Mouse (Mus musculus) cerebellum, adult 2 months (tissue): ENCODE measurements around the gene Acbd6. TPM values are rescaled to one million over a fixed set of nuclear protein-coding genes. Genes with fewer than 3 reads are reported as not detected.

Experiments
- DNase-seq, 2 experiments: peaks; one replicate each; pipeline ENCODE4 v3.0.0; 2021
- H3K27ac ChIP-seq: fragments of 200-500 bp; 2 replicates; pipeline ENCODE4 v1.5.1; 2012; ENCODE audit warnings: low read length, control low read depth, inconsistent platforms; ENCODE audit not compliant: insufficient read depth
- H3K27me3 ChIP-seq: fragments of 200-500 bp; 2 replicates; pipeline ENCODE4 v1.6.1; 2012; ENCODE audit warnings: inconsistent platforms, mild to moderate bottlenecking, low read length, moderate library complexity; ENCODE audit not compliant: control insufficient read depth, insufficient read depth
- H3K4me1 ChIP-seq: fragments of 200-500 bp; 2 replicates; pipeline ENCODE4 v1.6.1; 2011; ENCODE audit warnings: low read length; ENCODE audit not compliant: control insufficient read depth, insufficient read depth
- H3K4me3 ChIP-seq: fragments of 200-500 bp; replicated peaks from 2 replicates; pipeline ENCODE3; 2011; ENCODE audit warnings: mild to moderate bottlenecking, low read depth, low read length, control low read depth; ENCODE audit not compliant: insufficient read depth
- CTCF ChIP-seq: fragments of 200-500 bp; IDR thresholded peaks from 2 replicates; pipeline ENCODE4 v1.5.1; 2011; ENCODE audit warnings: low read depth, mild to moderate bottlenecking, control low read depth, low read length, moderate library complexity, borderline replicate concordance; ENCODE audit not compliant: insufficient read depth
- POLR2A ChIP-seq: fragments of 200-500 bp; IDR thresholded peaks from 2 replicates; pipeline ENCODE4 v1.6.1; 2011; ENCODE audit warnings: low read length, control low read depth, borderline replicate concordance; ENCODE audit not compliant: insufficient read depth
- WGBS: fragments of 180-500 bp; shearing (Covaris S2); methylation state at CpG from one replicate; pipeline ENCODE4 v1.1.7; 2018; 5-methylcytosine and 5-hydroxymethylcytosine counted together
- polyA plus RNA-seq: library from polyadenylated mRNA; depleted of rRNA; stranded (reverse); fragments of >200 nt; gene quantifications from 2 replicates; pipeline ENCODE4 v1.2.3, GENCODE M21; 2012

Acbd6 gene
- polyA plus RNA-seq, 1 experiment = 85.0 TPM

DNA sequence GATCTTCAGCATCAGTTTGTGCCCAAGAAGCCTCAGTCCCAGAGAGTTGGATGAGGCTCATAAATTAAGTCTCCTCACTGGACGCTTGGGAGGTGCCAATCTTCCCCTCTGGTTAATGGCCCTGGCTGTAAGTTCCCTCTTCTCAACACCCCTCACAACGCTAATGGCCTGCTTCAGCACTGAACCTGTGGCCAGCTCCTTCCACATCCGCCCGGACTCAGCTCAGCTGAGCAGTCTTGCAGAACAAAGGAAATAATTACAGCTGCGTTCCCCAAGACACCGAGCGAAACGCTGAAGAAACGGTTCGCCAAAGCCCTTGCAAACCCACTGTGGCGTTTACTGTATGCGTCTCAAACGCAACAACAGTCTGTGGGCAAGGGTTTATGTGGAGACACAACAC, 164.3 kb downstream of the Acbd6 start:
- no peak for DNase-seq
- Histone ChIP-seq H3K27me3 (no peaks in the 10 kb centered on the region; the same call in 1 of the 2 replicates), H3K27ac (no peak overlapping the region), H3K4me1 (no peaks in the 10 kb centered on the region), H3K4me3 (no peak overlapping the region)
- 3% methylated on average over 13 of the region's 13 CpGs for WGBS
- no peak for TF ChIP-seq CTCF
- no peak for TF ChIP-seq POLR2A

DNA sequence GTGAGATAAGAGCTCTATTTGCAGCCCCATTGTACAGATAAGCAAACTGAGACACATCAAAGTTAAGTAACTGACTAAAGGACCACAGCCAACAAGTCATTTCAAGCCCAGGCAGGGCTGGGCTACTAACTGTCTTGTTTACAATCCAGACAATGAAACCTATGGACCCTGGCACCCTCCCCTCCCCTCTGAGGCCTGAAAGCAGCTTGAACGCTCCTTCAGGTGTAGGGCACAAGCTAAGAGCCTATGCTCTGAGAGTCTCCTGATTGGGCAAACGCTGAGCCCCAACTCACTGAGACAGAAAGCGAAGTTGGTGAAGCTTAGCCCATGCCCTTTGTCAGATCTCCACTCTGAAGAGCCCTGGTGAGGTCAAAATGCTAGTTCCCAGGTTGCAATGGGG, 166.4 kb downstream of the Acbd6 start:
- WGBS = 83% methylated on average over 3 of the region's 3 CpGs
- Histone ChIP-seq H3K27ac (no peak overlapping the region), H3K4me1 (no peaks in the 10 kb centered on the region), H3K4me3 (no peak overlapping the region), H3K27me3 (peaks cover 1% of the 10 kb centered on the region; the same call in 1 of the 2 replicates)
- TF ChIP-seq CTCF (no peak), POLR2A (no peak)
- DNase-seq = no peak

DNA sequence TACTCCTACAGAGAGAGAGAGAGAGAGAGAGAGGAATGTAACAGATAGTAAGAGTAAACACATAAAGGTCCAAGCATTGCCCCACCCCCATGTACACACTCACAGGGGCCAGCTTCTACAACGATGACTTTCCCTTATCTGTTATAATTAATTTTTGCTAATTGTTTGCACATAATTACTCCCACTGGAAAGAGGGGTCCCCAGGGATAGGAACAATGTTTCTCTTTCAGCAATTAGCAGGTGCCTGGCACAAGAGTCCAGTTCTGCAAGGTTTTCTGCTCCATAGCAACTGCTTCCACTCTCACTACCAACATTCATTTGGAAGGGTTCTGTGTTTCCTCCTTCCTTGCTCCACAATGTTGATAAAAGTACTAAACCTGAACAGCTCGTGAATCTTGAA, 168.0 kb downstream of the Acbd6 start:
- Histone ChIP-seq H3K4me3 (no peak overlapping the region), H3K27me3 (peaks cover 1% of the 10 kb centered on the region; the same call in 1 of the 2 replicates), H3K27ac (no peak overlapping the region), H3K4me1 (no peaks in the 10 kb centered on the region)
- TF ChIP-seq POLR2A (no peak), CTCF (no peak)
- WGBS = 48% methylated on average over 2 of the region's 2 CpGs
- no peak for DNase-seq

DNA sequence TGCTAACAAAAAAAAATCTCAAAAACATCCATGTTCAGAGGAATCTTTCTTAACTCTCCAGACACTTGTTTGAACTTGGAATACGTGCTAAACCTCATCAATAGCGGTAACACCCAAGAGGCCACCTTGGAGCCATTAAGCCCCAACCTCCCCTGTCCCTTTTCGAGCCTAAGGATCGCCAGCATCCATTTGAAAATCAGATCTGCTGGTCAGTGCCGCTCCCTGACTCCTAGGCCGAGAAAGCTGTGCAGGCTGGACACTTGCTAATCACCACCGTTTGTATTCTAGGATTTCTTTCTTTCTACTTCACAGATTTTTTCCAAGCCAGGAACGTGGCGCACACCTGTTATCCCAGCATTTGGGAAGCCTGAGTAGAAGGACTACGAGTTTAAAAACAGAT, 169.9 kb downstream of the Acbd6 start:
- Histone ChIP-seq H3K27ac (no peak overlapping the region), H3K4me1 (no peaks in the 10 kb centered on the region), H3K27me3 (peaks cover 1% of the 10 kb centered on the region; the same call in 1 of the 2 replicates), H3K4me3 (no peak overlapping the region)
- no peak for TF ChIP-seq POLR2A
- TF ChIP-seq CTCF = no peak
- 42% methylated on average over 10 of the region's 10 CpGs for WGBS
- no peak for DNase-seq

- peaks cover 1% of the 10 kb centered on the region; the same call in 1 of the 2 replicates for H3K27me3 ChIP-seq
- DNase-seq = no peak
- no peak overlapping the region for H3K27ac ChIP-seq
- H3K4me3 ChIP-seq = no peak overlapping the region
- TF ChIP-seq CTCF (no peak), POLR2A (no peak)
- 7% methylated on average over 23 of the region's 23 CpGs for WGBS
- no peaks in the 10 kb centered on the region for H3K4me1 ChIP-seq
Measured at GRCm38 (mm10) chr1:155729113-155729795, 171.3 kb downstream of the Acbd6 start.

DNA sequence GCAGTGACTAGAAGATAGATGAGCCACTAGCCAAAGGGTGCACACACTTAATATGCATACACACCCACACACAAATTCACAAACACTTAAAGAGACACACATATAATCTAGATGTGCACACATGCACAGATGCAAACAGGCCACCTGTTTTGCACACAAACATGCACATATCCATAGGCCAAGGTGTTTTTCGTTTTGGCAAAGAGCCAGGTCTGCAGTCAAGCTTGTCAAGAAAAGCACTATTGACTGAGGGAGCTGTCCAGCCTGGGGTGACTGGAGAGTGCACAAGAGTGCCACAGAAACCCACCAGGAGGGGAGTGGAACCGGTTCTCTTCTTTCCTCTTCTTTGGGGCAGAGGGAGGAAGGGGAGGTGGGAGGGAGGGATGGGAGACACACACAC, 173.2 kb downstream of the Acbd6 start:
- WGBS = 11% methylated on average over 2 of the region's 2 CpGs
- DNase-seq = no peak
- peaks cover 6% of the 10 kb centered on the region; the same call in 1 of the 2 replicates for H3K27me3 ChIP-seq
- no peak overlapping the region for H3K4me3 ChIP-seq
- TF ChIP-seq CTCF = no peak
- TF ChIP-seq POLR2A = no peak
- no peak overlapping the region for H3K27ac ChIP-seq
- no peaks in the 10 kb centered on the region for H3K4me1 ChIP-seq

GRCm38 (mm10) chr1:155736096-155736825, 178.3 kb downstream of the Acbd6 start:
- no peaks in the 10 kb centered on the region; the same call in 1 of the 2 replicates for H3K4me1 ChIP-seq
- no peak overlapping the region for H3K27ac ChIP-seq
- DNase-seq = no peak
- peaks cover 13% of the 10 kb centered on the region; the same call in 1 of the 2 replicates for H3K27me3 ChIP-seq
- WGBS = 5% methylated on average over 26 of the region's 26 CpGs
- H3K4me3 ChIP-seq = no peak overlapping the region
- TF ChIP-seq CTCF (no peak), POLR2A (no peak)

DNA sequence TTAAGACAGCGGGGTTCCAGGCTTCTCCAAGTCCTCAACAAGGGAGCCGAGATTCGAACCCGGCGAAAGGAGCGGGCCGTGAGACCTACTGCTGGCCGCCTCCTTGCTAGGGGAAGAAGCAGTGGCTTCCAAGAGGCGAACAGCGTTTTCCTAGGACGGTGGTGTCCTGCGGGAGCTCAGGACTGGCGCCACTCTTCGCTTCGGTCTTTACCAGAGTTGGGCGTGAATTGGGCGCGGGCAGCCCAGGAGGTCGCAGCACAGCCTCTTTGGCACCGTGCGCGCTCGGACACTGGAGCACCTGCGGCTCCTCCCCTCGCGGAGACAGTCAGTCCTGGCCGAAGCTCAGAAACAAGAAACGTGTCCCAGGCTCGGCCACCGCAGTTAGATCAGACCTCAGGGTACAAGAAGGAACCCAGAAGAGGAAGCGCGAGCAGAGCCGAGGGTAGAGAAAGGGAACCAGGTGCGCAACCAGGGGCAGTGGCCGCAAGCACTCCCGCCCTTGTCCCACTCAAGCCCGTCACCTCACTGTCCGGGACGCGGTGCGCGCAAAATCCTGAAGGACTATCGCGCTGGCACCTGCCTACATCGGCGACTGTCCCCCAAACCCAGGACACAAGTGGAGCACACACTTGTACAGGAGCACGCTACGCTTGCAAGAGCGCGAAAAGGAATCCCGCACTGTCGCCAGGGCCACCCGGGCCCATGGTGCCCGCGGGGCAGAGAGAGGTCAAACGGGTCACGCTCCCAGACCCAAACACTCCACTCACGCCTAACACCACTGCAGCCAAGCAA, 179.3 kb downstream of the Acbd6 start:
- Histone ChIP-seq H3K4me3 (no peak overlapping the region), H3K27me3 (peaks cover 17% of the 10 kb centered on the region; the same call in 1 of the 2 replicates), H3K27ac (no peak overlapping the region), H3K4me1 (no peaks in the 10 kb centered on the region; the same call in 1 of the 2 replicates)
- DNase-seq = peak in 1 of 2 experiments; percentile 26
- 1% methylated on average over 58 of the region's 58 CpGs for WGBS
- TF ChIP-seq CTCF (no peak), POLR2A (no peak)
